Mouse (Mus musculus): ENCODE data around the gene Mrap2.

The Mrap2 gene

GRCm38 (mm10) chr9:87178534-87178933, 34.4 kb downstream of the Mrap2 start:
- DNase-seq (ENCODE audit: low spot score in 2 of 2), result no peak

GRCm38 (mm10) chr9:87182231-87182630, 38.1 kb downstream of the Mrap2 start:
- no peak for DNase-seq (ENCODE audit: low spot score in 2 of 2)

- no peak for DNase-seq (ENCODE audit: low spot score in 2 of 2)
Observed at GRCm38 (mm10) chr9:87187336-87187735, 43.2 kb downstream of the Mrap2 start.

- DNase-seq (ENCODE audit: low spot score in 2 of 2), result no peak
Observed at GRCm38 (mm10) chr9:87193721-87194120, 49.6 kb downstream of the Mrap2 start.

GRCm38 (mm10) chr9:87197277-87197676, 53.2 kb downstream of the Mrap2 start:
- DNase-seq (ENCODE audit: low spot score in 2 of 2), result no peak

GRCm38 (mm10) chr9:87198036-87198435, 53.9 kb downstream of the Mrap2 start:
- DNase-seq (ENCODE audit: low spot score in 2 of 2), result no peak

- DNase-seq (ENCODE audit: low spot score in 2 of 2), result no peak
Observed at GRCm38 (mm10) chr9:87200426-87200825, 56.3 kb downstream of the Mrap2 start.

GRCm38 (mm10) chr9:87200919-87201318, 56.8 kb downstream of the Mrap2 start:
- no peak for DNase-seq (ENCODE audit: low spot score in 2 of 2)

GRCm38 (mm10) chr9:87202431-87202830, 58.3 kb downstream of the Mrap2 start:
- no peak for DNase-seq (ENCODE audit: low spot score in 2 of 2)

- no peak for DNase-seq (ENCODE audit: low spot score in 2 of 2)
Observed at GRCm38 (mm10) chr9:87210830-87211339, 66.8 kb downstream of the Mrap2 start.

GRCm38 (mm10) chr9:87213204-87213603, 69.1 kb downstream of the Mrap2 start:
- no peak for DNase-seq (ENCODE audit: low spot score in 2 of 2)

Measured in frontal cortex, postnatal 10 days (tissue).